Mouse (Mus musculus) urinary bladder, postnatal 4 days (tissue): ENCODE measurements around the gene Prss36.
A peak's percentile ranks its signal among the peaks of the same experiment; 100 is the strongest.
"Not testable (repeated sequence)": the region's sequence is repeated elsewhere in the genome, so short reads cannot be mapped to it uniquely, and the experiment has no call there.

ENCODE experiments used
- DNase-seq, 2 experiments: peaks; one replicate each; pipeline ENCODE4 v3.0.0; 2021 to 2022; ENCODE audit warnings: low spot score in 2 of 2

Prss36 gene

DNA sequence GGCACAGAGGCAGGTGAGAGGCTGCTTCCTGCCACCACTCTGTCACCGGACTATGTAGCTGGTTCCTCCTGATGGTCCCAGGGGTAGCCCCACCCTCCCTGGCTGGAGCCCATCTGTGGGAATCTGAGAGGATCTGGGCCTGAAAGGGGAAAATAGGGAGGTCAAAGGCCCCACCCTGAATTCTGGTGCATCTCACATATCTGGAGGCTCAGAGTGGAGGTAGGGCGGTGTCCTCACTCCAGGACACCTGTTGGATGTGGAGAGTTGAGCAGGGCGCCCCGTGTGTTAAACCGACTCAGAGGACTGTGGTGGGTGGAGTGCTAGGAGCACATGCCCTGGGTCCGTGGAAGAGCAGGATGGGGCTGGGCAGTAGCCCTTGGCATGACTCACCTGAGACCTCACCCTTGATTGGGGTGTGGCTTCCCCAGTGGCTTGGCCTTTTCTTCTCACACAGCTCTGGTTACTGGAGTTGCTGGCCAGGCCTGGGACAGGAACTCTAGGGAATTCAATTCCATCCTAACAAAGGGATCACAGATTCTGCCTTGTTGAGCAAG is at the start of gene Prss36:
Gene Prss36, minus strand, starts transcription at position 256 of the 554 bp plus-strand sequence.
- no peak for DNase-seq

DNA sequence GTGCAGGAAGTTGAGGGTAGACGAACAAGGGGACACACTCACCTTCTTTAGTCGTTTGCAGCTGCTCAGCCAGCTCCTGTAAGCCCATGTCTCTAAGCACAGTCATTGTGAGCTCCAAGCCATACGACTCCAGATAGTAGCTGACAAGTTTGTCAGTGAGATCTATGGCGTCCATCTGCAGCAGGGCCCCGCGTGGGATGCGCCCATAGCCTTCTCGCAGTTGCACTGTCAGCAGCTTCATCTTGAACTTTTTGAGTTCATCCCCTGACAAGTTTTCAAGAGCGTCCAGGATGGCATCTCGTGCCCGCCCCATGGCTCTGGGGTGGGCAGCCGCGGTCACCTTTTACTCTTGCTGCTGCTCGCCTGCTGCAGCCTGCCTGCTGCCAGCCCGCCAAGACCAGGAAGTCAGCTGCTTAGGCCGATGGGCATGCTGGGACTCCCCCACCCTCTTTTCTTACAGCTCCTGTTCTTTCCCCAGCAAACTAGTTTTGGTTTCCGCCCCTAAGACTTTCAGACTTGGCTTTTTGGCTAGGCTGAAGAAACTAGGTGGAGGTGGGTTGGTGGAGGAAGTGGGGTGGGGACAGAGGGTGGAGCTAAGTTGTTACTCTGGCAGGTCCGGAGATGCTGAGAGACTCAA is 46.9 kb upstream of the Prss36 start, which contains the start of gene Pycard:
Gene Pycard, minus strand, starts transcription at position 527 of the 637 bp plus-strand sequence.
- DNase-seq, result peak in 1 of 2 experiments; percentile 62

DNA sequence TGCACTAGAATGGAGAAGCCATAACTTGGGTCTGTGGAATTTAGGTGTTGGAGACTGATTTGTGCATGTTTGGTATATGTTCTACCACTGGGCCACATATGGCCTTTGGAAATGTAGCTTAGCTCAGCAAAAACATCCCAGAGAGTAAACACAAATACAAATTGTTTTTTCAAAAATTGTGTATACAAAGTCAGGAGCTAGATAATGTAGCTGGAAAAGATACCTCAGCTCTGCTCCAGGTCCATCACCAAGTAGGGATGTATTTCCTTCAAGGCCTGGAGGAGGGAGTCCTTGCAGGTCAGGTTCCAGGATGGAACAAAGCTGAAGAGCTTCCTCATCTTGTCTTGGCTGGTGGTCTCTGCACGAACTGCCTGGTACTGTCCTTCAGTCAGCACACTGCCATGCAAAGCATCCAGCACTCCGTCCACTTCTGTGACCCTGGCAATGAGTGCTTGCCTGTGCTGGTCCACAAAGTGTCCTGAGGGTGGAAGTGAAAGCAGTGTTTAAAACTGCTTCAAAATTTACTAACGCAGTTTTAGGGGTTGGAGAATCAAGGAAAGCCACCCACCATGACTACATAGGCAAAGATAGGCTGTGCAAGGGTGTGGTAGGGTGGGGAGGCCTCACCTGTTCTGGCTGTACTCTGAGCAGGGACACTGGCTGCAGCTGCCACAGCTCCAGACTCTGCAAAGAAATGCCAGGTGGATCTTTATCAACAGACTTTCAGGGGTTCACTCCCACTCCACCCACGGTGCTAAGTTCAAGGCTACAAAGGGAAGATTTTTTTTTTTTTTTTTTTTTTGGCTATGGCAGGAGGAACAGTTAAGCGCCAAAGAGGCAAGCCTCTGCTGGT is 46.2 kb upstream of the Prss36 start:
- DNase-seq, result no peak

DNA sequence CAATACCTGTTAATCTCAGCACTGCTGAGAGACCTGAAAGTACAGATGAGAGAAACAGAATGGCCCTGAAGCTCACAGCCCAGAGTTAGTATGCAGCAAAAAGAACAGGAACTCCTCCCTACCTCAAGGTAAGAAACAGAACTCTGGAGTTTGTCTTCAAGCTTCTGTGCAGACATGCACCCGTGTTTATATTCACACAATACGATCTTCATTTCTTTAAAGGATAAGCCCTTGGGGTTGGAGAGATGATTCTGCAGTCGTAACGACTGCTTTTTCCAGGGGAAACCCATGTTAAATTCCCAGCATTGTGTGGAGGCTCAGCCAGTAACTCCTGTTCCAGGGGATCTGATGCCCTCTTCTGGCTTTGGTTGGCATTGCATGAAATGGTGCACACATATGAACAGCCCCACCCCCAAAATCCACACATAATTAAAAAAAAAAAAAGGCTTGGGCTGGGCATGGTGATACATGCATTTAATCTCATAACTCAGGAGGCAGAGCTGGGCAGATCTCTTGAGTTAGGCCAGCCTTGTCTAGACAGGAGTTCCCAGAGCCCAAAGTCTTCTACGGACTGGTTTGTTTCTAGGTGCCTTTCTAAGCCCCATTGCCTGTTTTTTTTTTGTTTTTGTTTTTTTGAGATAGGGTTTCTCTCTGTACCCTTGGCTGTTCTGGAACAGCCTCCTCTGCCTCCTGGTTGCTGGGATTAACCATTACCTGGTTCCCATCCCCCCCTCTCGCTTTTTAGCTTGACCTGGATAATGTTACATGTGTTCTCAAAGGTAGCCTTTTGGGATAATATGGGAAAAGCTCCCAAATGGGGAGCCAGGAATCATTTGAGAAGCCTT is 45.3 kb upstream of the Prss36 start:
- peak; percentile 30 to 82 for DNase-seq

DNA sequence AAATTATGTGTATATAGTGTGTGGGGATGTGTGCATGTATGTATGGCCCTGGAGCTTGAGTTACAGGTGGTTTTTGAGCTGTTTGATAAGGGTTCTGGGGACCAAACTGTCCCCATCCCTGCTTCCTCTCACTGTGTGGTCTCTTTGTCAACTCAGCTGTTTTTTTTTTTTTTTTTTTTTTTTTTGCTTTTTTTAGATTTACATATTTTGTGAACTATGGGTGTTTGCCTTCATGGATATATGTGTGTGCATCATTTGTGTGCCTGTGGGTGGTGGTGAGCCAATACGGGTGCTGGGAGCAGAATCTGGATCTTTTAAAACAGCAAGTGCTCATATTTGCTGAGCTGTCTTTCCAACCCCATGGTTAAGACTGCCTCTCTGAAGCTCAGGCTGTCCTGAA is 42.4 kb upstream of the Prss36 start:
- DNase-seq, result no peak

DNA sequence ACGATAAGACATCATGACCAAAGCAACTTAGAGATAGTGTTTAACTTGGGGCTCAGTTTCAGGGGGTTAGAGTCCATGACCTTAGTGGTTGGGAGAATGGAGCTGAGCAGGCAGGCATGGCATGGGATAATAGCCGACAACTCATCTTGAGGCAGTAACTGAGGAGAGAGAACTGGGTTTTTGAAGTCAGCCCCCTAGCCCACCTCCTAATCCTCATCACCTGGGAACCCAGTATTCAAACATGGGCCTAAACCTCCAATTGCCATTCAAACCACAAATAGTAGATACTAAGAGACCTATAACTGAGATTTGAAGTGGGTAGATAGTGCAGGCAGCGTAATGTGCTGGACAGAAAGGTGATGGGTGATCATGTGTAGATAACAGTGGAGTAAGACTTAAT is 34.1 kb upstream of the Prss36 start:
- DNase-seq, result no peak

DNA sequence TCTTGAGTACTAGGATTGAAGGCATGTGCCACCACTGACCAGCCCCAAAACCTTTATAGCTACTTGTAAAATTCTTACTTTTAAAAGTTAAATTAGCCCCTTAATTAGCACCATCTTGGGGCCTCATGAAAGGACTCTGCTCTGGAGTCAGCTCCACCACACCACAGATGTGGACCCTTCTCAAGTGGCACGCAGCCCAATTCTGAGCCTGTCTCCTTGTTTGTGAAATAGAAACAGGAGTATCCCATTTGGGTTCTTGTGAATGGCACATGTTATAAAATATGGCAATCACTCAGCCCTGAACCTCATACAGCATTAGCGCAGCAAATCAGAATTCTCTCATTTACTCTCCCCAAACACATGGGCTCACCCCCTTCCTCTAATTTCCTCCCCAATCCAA is 32.3 kb upstream of the Prss36 start:
- DNase-seq, result no peak

DNA sequence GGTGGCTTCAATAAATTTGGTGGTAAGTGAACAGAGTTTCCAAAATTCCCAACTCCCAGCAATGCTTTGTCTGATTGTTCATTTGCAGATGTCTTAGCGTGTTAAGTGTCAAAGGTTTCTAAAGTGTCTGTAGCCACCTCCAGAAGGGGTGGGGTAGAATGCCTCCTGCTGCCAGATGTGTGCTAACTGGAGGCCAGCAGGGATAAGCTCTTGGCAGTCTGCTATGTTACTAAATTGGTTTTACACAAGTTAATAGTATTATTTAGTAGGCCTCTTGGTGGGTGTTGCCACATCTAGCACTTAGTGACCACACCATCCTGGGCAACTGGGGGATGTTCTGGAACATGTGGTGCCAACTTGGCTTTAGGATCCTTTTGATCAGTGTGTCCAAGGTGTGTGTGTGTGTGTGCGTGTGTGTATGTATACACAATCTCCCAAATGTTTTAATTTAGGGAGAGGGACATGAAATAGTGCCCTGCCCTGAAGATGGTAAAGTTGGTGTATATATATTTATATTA is 27.9 kb upstream of the Prss36 start:
- DNase-seq, result no peak

DNA sequence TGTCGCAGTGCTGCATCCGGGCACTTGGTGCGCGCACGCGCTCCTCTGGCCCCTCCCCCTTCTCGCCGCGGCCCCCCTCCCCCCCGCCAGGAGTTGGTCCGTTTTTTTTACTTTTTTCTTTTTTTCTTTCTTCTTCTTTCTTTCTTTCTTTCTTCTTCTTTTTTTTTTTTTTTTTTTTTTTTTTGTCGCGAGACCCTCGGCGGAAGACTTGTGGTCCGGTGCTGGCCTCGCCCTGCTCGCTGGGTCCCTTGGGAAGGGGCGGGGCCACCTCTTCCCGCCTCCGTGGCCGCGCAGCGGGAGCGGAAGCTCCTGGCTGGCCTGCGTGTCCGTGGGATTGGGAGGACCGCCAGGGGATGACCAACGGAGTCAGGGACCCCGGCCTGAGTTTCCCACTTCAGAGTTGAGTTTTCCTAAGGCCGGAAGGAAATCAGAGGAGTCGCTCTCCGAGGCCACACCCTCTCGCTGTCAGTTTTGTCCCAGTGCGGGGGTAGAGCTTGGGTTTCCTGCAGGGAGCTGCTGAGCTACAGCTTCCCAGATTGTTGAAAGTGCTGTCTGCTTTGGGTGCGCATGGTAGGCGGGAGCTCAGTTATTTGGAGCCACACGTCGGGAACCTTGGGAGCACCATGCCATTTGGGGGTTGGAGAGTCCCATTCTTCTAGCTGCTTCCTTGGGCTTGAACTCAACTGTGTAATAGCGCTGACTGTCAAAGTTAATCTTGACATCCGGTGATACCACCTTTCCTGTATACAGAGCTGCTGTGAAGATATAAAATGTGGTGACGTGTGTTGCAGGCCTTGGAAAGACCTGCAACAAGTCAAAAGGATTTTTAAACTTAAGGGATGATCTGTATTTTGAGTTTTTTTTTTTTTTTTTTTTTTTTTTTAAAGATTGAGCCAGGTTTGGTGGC is 21.6 kb upstream of the Prss36 start:
- DNase-seq, result peak; percentile 73 to 82

DNA sequence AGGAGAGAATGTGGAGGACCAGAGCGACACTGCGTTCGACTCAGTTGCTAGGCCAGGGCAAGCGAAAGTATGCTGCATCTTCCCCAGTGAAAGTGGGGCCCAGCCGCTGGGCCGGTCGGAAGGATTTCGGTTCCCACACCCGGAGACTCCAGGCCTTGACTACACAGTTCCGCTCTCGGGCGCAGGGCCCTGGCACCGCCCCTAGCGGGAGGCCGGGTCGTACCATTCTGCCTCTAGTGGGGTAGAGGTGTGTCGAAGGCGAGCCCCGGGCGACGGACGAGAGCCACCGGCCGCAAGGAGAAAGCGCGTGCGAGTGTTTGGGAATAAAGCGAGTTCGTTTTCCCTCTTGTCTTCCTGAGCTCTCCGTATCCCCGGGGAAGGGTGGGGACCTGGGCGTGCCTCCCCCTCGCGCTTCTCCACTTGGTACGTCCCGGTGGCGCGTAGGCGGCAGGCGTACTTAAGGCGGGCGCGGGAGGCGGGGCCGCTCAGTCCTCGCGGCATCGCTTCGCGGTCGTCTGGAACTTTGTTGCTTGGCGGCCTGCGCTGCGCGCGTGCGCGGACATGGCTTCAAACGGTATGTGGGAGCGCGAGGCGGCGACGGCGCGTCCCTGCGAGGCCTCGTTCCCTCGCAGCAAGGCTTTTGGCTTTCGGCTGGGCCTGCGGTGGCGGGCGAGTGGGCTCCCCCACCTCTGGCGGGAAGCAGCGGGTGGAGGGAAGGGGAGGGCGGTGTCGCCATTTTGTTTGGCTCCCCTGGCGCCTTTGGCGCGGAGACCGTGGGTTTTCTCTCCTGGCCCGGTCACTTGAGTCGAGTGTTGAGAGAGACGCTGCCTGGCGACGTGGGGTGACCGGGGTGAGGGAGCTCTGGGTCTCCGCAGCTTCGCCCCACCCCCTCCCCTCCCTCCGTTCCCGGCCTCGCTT is 20.7 kb upstream of the Prss36 start, which contains the start of gene Fus:
Gene Fus, plus strand, starts transcription at position 454 of the 918 bp plus-strand sequence.
- DNase-seq, result peak; percentile 94 to 96

DNA sequence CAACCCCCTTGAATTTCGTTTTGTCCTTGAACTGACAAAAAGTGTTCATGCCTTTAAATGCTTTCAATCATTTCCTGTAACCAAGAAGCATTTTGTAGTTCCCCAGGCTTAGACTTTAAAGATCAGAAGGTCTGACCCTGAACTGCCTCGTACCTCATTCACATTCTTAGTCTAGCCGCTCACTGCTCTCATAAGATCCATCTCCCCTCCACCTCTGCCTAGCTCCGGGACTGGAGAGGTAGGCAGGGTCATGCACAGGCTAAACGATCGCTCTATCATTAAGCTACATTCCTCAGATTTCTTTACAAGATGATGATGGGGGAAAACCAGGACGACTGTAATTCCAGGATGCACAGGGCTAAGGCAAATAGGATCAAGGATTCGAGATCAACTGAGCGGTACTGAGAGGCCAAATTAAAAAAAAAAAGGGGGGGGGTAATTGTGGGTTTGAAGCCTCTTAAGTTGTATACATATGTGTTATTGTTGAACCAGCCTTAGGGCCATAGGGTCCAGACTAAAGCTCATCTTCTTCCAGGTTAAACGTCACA is 19.9 kb upstream of the Prss36 start:
- no peak for DNase-seq

DNA sequence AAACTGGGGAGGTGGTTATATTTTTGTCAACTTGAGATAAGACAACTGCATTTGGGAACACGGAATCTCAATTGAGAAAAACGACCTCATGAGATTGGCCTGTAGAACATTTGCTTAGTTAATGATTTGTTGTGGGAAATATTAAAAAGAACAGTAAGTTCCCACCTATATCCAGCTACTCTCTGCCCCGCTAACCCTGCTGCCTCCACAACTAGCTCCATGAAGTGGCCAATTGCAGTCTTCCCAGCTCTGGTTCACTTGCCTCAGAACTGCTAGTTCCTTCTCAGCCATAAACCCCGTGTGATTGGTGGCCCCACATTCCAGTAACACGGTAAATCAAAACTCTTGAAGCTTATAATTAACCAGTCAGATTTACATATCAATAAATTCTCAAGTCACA is 12.8 kb upstream of the Prss36 start:
- DNase-seq, result no peak

DNA sequence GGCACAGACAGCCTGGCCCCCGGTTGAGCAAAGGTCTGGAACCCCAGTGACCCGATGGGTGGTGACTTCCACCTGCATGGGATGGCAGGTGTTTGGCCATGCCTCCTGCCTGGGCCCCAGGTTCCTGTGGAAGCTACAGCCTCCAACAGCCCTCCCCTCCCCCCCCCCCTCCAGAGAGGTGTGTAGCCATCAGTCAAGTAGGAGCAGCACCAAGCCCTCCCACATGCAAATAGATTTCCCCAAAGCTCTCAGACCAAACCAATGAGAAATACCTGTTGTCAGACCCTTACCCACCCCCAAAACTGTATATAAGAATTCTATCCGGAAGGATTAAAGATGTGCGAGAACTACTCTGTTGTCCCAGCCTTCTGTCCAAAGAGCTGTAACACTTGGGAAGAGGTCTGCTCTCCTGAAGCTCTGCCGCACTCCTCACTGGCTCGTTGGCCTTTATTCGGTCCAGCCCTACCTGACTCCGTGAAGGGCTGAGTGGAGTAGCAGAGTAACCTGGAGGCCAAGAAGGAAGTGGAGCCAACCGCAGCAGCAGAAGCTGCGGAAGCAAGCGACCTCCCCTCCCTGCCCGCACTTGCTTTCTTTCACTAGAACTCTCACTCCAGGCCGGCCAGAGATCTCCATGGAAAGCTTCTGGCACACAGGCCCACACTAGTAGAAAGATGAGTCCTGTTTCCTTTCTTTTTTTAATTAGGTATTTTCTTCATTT is 6.5 kb upstream of the Prss36 start:
- no peak for DNase-seq

DNA sequence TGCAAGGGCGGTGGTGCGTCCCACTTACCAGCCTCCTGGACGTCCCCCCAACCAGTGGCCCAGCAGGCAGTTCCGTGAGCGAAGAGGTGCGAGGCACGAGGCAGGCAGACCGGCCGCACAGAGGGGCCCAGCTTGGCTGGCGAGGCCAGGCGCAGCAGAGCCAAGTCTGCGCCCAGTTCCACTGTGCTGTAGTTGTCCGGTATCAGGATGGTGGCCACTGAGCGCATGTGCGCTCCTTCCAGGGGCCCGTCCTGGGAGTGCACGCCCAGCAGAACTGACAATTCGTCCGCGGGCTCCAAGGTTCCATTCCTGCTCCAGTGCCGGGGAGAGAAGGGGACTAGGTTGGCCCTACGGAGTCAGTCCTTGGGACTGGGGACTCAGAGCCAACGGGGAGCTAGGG is 1.9 kb downstream of the Prss36 start:
- DNase-seq, result no peak

DNA sequence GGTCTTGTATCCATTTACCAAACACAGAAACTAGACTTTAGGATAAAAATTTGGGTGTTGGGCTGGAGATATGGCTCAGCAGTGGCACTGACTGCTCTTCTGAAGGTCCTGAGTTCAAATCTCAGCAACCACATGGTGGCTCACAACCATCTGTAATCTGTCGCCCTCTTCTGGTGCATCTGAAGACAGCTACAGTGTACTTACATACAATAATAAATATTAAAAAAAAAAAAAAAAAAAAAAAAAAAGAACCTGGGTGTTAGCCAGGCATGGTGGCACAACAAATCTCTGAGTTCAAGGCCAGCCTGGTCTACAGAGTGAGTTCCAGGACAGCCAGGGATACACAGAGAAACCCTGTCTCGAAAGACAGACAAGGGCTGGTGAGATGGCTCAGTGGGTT is 4.4 kb downstream of the Prss36 start:
- not testable (repeated sequence) for DNase-seq

DNA sequence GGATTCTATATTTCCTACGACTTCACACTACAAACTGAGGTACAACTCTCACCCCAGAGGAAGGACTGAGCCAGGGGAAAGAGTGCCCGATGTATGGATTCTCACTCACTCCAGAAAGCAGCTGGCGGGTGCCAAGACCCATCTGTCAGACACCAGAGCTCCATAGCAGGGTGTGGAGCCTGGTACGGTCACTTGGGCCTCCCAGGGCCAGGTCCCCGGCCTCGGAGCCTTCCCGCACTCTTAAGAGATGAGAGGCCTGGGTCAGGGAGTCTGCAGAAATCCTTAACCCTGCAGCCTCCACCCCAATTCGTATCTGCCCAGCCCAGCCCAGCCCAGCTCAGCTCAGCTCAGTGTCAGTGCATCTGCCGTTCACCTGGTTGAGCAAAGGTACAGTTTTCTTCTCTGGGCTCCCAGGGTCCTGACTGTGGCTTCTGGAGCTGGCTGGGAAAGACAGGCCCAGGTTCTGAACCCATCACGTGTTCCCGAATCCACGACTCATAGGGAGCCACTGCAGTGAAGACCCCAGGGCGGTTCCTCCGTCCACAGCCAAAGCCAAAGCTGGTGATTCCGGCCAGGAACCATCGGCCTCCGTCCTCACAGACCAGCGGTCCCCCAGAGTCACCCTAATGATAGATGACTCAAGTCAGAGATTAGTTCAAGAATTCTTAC is 10.2 kb downstream of the Prss36 start:
- DNase-seq, result no peak

DNA sequence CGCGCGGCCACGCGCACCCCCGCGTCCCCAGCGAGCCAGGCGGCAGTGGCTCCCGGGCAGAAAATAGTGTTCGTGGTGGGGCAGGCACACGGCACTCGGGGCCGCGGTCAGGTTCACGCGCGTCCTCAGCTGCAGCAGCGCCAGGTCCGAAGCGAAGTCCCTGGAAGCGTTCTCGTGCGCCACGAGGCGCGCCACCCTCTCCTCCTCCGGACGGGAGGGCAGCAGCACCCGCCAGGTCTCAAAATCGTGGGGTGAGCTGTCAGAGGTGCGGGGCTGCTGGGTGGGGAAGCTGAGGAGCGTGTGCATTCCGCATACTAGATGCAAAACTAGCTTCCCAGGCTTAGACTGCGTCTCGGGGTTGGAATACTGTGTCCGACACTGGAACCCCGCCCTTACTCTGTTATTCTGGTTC is 10.8 kb downstream of the Prss36 start:
- no peak for DNase-seq
